Mouse (Mus musculus) layer of hippocampus, postnatal 10 days (tissue): ENCODE measurements around the gene Glyr1. TPM values are rescaled to one million over a fixed set of nuclear protein-coding genes. Genes with fewer than 3 reads are reported as not detected.

Experiments
- DNase-seq, 2 experiments: peaks; one replicate each; pipeline ENCODE4 v3.0.0; 2021; ENCODE audit warnings: low spot score in 2 of 2
- total RNA-seq, 2 experiments: library from RNA; stranded (reverse); gene quantifications; 2 replicates each; pipeline ENCODE4 v1.2.3; 2021

Glyr1 gene
- total RNA-seq, 2 experiments from 2014 or later, result 129 to 132 TPM

- DNase-seq, result no peak
Observed at GRCm38 (mm10) chr16:5012036-5013005, 37.3 kb downstream of the Glyr1 start.

- DNase-seq, result peak in 1 of 2 experiments; percentile 5
Observed at GRCm38 (mm10) chr16:5011285-5011684, 38.4 kb downstream of the Glyr1 start.

- DNase-seq, result no peak
Observed at GRCm38 (mm10) chr16:5010371-5010935, 39.2 kb downstream of the Glyr1 start.

GRCm38 (mm10) chr16:5008076-5008475, 41.6 kb downstream of the Glyr1 start:
- no peak for DNase-seq

- no peak for DNase-seq
Observed at GRCm38 (mm10) chr16:5007492-5007891, 42.2 kb downstream of the Glyr1 start.

- no peak for DNase-seq
Observed at GRCm38 (mm10) chr16:5007067-5007466, 42.6 kb downstream of the Glyr1 start, which contains the start of gene Smim22. Smim22 (plus strand) TSS chr16:5007288.

GRCm38 (mm10) chr16:5000611-5001010, 49.1 kb downstream of the Glyr1 start:
- DNase-seq, result no peak

- DNase-seq, result no peak
Observed at GRCm38 (mm10) chr16:4998984-4999383, 50.7 kb downstream of the Glyr1 start.

GRCm38 (mm10) chr16:4997553-4997952, 52.1 kb downstream of the Glyr1 start, which contains the start of gene Sept12:
Sept12 (minus strand) TSS chr16:4997852.
- no peak for DNase-seq

GRCm38 (mm10) chr16:4993276-4993675, 56.4 kb downstream of the Glyr1 start:
- no peak for DNase-seq

GRCm38 (mm10) chr16:4984717-4985116, 64.9 kb downstream of the Glyr1 start:
- DNase-seq, result no peak

GRCm38 (mm10) chr16:4979755-4980380, 69.8 kb downstream of the Glyr1 start:
- DNase-seq, result no peak

- DNase-seq, result peak in 1 of 2 experiments; percentile 27
Observed at GRCm38 (mm10) chr16:4978275-4979051, 71.2 kb downstream of the Glyr1 start.

GRCm38 (mm10) chr16:4976180-4976579, 73.5 kb downstream of the Glyr1 start:
- no peak for DNase-seq

GRCm38 (mm10) chr16:4974521-4974920, 75.1 kb downstream of the Glyr1 start:
- no peak for DNase-seq

- DNase-seq, result no peak
Observed at GRCm38 (mm10) chr16:4971626-4972025, 78.0 kb downstream of the Glyr1 start.

- DNase-seq, result no peak
Observed at GRCm38 (mm10) chr16:4969055-4969843, 80.4 kb downstream of the Glyr1 start.

GRCm38 (mm10) chr16:4968426-4968825, 81.2 kb downstream of the Glyr1 start:
- no peak for DNase-seq

GRCm38 (mm10) chr16:4965392-4966129, 84.1 kb downstream of the Glyr1 start:
- peak in 1 of 2 experiments; percentile 17 for DNase-seq
